Mouse (Mus musculus) liver, embryonic 14.5 days (tissue): ENCODE results near the gene Tmem132d. TPM values are rescaled to one million over a fixed set of nuclear protein-coding genes. Genes with fewer than 3 reads are reported as not detected.
A peak's percentile ranks its signal among the peaks of the same experiment; 100 is the strongest.

ENCODE experiments used
- ATAC-seq: fragments of 200-750 bp; cut with Nextera tagmentation; 2 replicates; pipeline ENCODE4 v1.8.0; 2017; ENCODE audit warnings: moderate number of reproducible peaks, mild to moderate bottlenecking, moderate library complexity; ENCODE audit not compliant: insufficient read depth
- DNase-seq, 3 experiments: peaks; one replicate each; pipeline ENCODE4 v3.0.0-alpha.2; 2012 to 2013; ENCODE audit warnings: low read depth in 3 of 3, low spot score in 3 of 3
- H3K27ac ChIP-seq: fragments of 300-500 bp; sonication (generic); 2 replicates; pipeline ENCODE4 v1.5.1; 2014; ENCODE audit warnings: moderate library complexity, mild to moderate bottlenecking, control low read depth, inconsistent platforms
- H3K27me3 ChIP-seq: fragments of 300-500 bp; sonication (generic); 2 replicates; pipeline ENCODE4 v1.6.1; 2014; ENCODE audit warnings: mild to moderate bottlenecking, low read length, moderate library complexity; ENCODE audit not compliant: control insufficient read depth, insufficient read depth
- H3K36me3 ChIP-seq: fragments of 300-500 bp; sonication (generic); replicated peaks from 2 replicates; pipeline ENCODE4 v1.6.1; 2014; ENCODE audit warnings: low read depth; ENCODE audit not compliant: control insufficient read depth, insufficient read depth
- H3K4me1 ChIP-seq, 2 experiments: fragments of 200-500 bp in 1 of 2; fragments of 300-500 bp in 1 of 2; sonication (generic) in 1 of 2; replicated peaks; 2 replicates each; pipeline ENCODE4 v1.6.1; 2012 to 2014; ENCODE audit warnings: antibody characterized with exemption in 1 of 2, inconsistent platforms in 1 of 2, low read length in 1 of 2; ENCODE audit not compliant: control insufficient read depth in 2 of 2, insufficient read depth in 2 of 2
- H3K4me2 ChIP-seq: fragments of 300-500 bp; sonication (generic); 2 replicates; pipeline ENCODE4 v1.6.1; 2014; ENCODE audit warnings: low read depth, mild to moderate bottlenecking, control low read depth, moderate library complexity
- H3K4me3 ChIP-seq, 2 experiments: fragments of 200-500 bp in 1 of 2; fragments of 300-500 bp in 1 of 2; sonication (generic) in 1 of 2; 2 replicates each; pipeline ENCODE4 v1.5.1; 2012 to 2014; ENCODE audit warnings: low read depth in 2 of 2, low read length in 2 of 2, mild to moderate bottlenecking in 2 of 2, control low read depth in 1 of 2, inconsistent platforms in 1 of 2, moderate library complexity in 1 of 2; ENCODE audit not compliant: insufficient read depth in 1 of 2
- H3K9ac ChIP-seq: fragments of 300-500 bp; sonication (generic); replicated peaks from 2 replicates; pipeline ENCODE4 v1.6.1; 2014; ENCODE audit warnings: mild to moderate bottlenecking, control low read depth, moderate library complexity
- H3K9me3 ChIP-seq: fragments of 300-500 bp; sonication (generic); 2 replicates; pipeline ENCODE4 v1.6.1; 2016; ENCODE audit warnings: low read length, mixed read lengths; ENCODE audit not compliant: control insufficient read depth
- CTCF ChIP-seq: IDR thresholded peaks from 2 replicates; pipeline ENCODE4 v1.5.1; 2016; ENCODE audit warnings: antibody characterized with exemption, low read depth, control low read depth
- EP300 ChIP-seq: IDR thresholded peaks from 2 replicates; pipeline ENCODE4 v1.6.1; 2016; ENCODE audit warnings: antibody characterized with exemption, low read depth
- WGBS: fragments of 180-500 bp; shearing (Covaris S2); extraction: QIAGEN DNeasy Blood & Tissue Kit; methylation state at CpG from one replicate; pipeline ENCODE4 v1.1.7; 2014; ENCODE audit not compliant: insufficient replicate concordance; 5-methylcytosine and 5-hydroxymethylcytosine counted together
- polyA plus RNA-seq, 2 experiments: library from polyadenylated mRNA; depleted of rRNA in 1 of 2; stranded (reverse) in 1 of 2; unstranded in 1 of 2; fragments of >200 nt; fragmentation: Nextera tagmentation in 1 of 2; extraction: Ambion mirVana in 1 of 2; gene quantifications; 2 replicates each; pipeline versions ENCODE4 v1.2.1 to v1.2.3; 2012 to 2014

Gene Tmem132d
- polyA plus RNA-seq, 2 experiments = under 0.01 TPM; not detected in 1

DNA sequence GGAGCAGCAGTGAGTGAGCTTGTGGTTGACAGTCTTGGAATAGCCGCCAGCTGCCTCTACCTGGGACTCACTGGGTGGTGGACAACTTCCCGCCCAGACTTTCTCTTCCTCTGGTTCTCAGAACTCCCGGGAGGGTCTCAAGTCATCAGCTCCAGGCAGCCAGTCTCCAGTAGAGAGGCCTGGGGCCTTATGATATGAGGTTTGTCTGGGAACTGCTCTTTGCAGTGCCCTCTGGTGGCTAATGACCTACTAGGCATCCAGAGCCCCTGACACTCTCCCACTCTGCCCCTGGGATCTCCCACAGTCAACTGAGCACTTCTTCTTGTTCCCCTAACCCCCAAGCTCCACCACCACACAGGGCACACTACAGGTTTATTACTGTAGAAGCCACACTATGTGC, 27.7 kb upstream of the Tmem132d start:
- H3K27ac ChIP-seq = no peak overlapping the region
- no peak for TF ChIP-seq CTCF
- no peak for TF ChIP-seq EP300

DNA sequence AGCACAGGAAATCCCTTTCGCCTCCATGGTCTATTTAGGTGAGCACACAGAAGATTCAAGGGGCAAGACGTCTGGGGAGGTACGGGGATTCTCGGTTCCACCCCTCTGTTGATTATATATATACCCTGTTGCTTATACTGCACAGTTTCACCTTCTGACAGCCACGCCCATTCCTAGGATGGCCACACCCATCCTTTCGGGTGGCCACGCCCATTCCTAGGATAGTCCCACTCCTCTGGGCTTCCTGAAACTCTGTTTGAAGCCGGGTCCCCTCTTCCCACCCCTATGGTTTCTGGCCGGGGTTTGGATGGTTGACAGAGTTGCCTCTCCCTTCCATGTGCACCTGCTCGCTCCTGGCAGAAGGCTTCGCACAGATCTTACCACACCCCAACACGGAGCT, 22.9 kb upstream of the Tmem132d start:
- no peak for TF ChIP-seq EP300
- no peak for TF ChIP-seq CTCF
- no peak overlapping the region for H3K27ac ChIP-seq
- DNase-seq (no peak), ATAC-seq (no peak)
- no peak overlapping the region for H3K9ac ChIP-seq
- no peaks in the 10 kb centered on the region for H3K27me3 ChIP-seq
- H3K4me2 ChIP-seq = no peak overlapping the region
- no peak overlapping the region for H3K4me3 ChIP-seq
- 50% methylated on average over 12 of the region's 12 CpGs for WGBS
- no peaks in the 10 kb centered on the region for H3K4me1 ChIP-seq
- no peaks in the 10 kb centered on the region for H3K36me3 ChIP-seq
- H3K9me3 ChIP-seq = no peaks in the 10 kb centered on the region

More for the DNA sequence above, 27.7 kb upstream of the Tmem132d start:
- 26% methylated on average over 3 of the region's 3 CpGs for WGBS
- DNase-seq (no peak), ATAC-seq (no peak)
- Histone ChIP-seq H3K36me3 (no peaks in the 10 kb centered on the region), H3K9me3 (no peaks in the 10 kb centered on the region), H3K27me3 (no peaks in the 10 kb centered on the region), H3K9ac (no peak overlapping the region), H3K4me1 (no peaks in the 10 kb centered on the region; a peak in 1 of 4 replicates), H3K4me3 (no peak overlapping the region), H3K4me2 (no peak overlapping the region)

DNA sequence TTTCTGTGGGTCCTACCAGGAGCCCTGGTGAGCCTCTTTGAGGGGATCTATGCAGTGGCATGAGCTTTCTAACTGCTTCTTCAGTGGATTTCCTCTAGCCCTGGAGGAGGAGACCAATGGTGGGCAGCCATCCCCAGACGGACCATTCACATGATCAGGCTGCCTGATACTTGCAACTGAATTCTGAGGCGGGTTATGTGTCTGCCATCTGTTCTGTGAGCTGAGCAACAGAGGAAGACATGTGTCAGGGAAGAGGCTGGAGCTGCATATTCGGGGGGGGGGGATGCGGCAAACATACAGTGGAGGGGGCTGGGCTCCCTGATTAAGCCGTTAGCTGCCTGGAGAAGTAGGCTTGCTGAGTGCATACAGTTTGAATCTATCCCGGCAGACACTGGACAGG, 19.3 kb upstream of the Tmem132d start:
- Histone ChIP-seq H3K4me2 (no peak overlapping the region), H3K4me1 (no peaks in the 10 kb centered on the region), H3K4me3 (no peak overlapping the region), H3K9ac (no peak overlapping the region), H3K9me3 (no peaks in the 10 kb centered on the region), H3K27ac (no peak overlapping the region), H3K27me3 (no peaks in the 10 kb centered on the region), H3K36me3 (no peaks in the 10 kb centered on the region)
- DNase-seq (no peak), ATAC-seq (no peak)
- 40% methylated on average over 6 of the region's 6 CpGs for WGBS
- no peak for TF ChIP-seq EP300
- TF ChIP-seq CTCF = no peak

DNA sequence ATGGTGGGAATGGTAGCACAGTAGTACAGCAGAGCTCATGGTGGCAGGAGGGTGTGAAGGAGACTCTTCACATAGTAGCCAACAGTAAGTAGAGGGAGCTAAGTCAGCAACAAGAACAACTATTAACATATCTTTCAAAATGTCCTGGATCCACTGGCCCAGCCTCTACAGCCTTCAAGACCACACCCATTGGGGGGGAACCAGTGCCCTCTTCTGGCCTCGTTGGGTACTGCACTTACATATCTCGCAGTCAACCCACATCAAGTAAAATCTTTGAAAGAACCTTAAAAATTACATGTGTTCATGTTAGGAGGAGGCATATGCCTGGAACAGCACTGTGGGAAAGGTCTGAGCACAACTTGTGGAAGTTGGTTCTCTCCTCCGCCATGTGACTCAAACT, 17.9 kb upstream of the Tmem132d start:
- Histone ChIP-seq H3K27me3 (no peaks in the 10 kb centered on the region), H3K9me3 (no peaks in the 10 kb centered on the region), H3K4me1 (no peaks in the 10 kb centered on the region), H3K36me3 (no peaks in the 10 kb centered on the region), H3K27ac (no peak overlapping the region), H3K4me3 (no peak overlapping the region), H3K4me2 (no peak overlapping the region), H3K9ac (no peak overlapping the region)
- no peak for ATAC-seq
- TF ChIP-seq CTCF (peak; percentile 56), EP300 (no peak)
- DNase-seq = no peak
- WGBS = 67% methylated on average over 3 of the region's 3 CpGs

DNA sequence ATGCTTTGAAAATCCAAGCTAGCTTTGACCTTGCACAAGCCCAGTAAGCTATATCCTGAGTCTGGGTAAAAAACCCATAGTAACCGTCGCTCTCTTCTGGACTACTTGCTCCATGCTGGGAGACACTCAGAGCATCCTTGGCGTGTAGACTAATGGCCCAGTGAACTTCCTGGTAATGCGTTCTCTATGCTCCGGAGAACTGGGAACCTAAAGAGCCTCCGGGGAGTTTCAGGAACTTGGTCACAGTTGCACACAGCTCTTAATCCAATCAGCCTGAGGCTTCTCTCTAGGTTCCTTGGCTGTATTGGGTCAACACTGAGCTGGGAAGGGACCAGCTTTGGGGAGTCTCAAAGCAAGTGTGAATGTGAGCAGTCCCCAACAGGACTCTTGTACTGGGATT, 12.0 kb upstream of the Tmem132d start:
- Histone ChIP-seq H3K4me2 (no peak overlapping the region), H3K27ac (no peak overlapping the region), H3K4me3 (no peak overlapping the region), H3K27me3 (peaks cover 5% of the 10 kb centered on the region), H3K9me3 (no peaks in the 10 kb centered on the region), H3K9ac (no peak overlapping the region), H3K36me3 (no peaks in the 10 kb centered on the region), H3K4me1 (no peaks in the 10 kb centered on the region)
- ATAC-seq (no peak), DNase-seq (no peak)
- 15% methylated on average over 6 of the region's 6 CpGs for WGBS
- TF ChIP-seq EP300 (no peak), CTCF (no peak)

DNA sequence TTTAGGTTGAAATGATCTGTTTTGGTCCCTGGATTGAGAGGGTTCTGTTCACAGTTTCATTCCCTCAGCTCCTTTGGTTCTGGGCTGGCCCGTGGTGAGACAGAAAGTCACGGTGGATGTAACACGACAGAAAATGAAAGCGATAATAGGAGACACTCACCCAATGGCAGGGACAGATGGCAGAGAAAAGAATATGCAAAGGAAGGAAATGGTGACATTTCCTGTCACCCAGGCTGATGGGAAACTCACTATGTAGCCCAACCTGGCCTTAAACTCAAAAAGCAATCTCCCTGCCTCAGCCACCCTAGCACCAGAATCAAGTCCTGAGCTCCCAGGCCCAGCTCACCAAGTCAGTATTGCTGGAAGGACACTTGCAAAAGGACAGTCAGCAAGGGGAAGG, 11.0 kb upstream of the Tmem132d start:
- TF ChIP-seq CTCF = no peak
- TF ChIP-seq EP300 = no peak
- H3K4me3 ChIP-seq = no peak overlapping the region
- no peaks in the 10 kb centered on the region for H3K9me3 ChIP-seq
- no peak overlapping the region for H3K9ac ChIP-seq
- no peaks in the 10 kb centered on the region for H3K36me3 ChIP-seq
- peaks cover 5% of the 10 kb centered on the region for H3K27me3 ChIP-seq
- ATAC-seq (no peak), DNase-seq (no peak)
- no peak overlapping the region for H3K27ac ChIP-seq
- 15% methylated on average over 4 of the region's 4 CpGs for whole genome bisulfite sequencing
- no peak overlapping the region for H3K4me2 ChIP-seq
- H3K4me1 ChIP-seq = no peaks in the 10 kb centered on the region
